Mouse (Mus musculus) lung, embryonic 14.5 days (tissue): ENCODE measurements around the gene Tmem51. TPM values are rescaled to one million over a fixed set of nuclear protein-coding genes. Genes with fewer than 3 reads are reported as not detected.

Source experiments
- ATAC-seq: fragments of 200-750 bp; cut with Nextera tagmentation; 2 replicates; pipeline ENCODE4 v1.8.0; 2017; ENCODE audit warnings: mild to moderate bottlenecking, moderate TSS enrichment, moderate library complexity; ENCODE audit not compliant: insufficient read depth
- DNase-seq: peaks from one replicate; pipeline ENCODE4 v3.0.0-alpha.2; 2015
- H3K27ac ChIP-seq: fragments of 300-500 bp; sonication (generic); 2 replicates; pipeline ENCODE4 v1.5.1; 2014; ENCODE audit warnings: low read depth, mild to moderate bottlenecking, moderate library complexity
- H3K27me3 ChIP-seq: fragments of 300-500 bp; sonication (generic); 2 replicates; pipeline ENCODE4 v1.6.1; 2014; ENCODE audit warnings: low read length, control low read depth; ENCODE audit not compliant: insufficient read depth
- H3K36me3 ChIP-seq: fragments of 300-500 bp; sonication (generic); 2 replicates; pipeline ENCODE4 v1.6.1; 2014; ENCODE audit warnings: control low read depth; ENCODE audit not compliant: insufficient read depth
- H3K4me1 ChIP-seq: fragments of 300-500 bp; sonication (generic); 2 replicates; pipeline ENCODE4 v1.6.1; 2014; ENCODE audit warnings: antibody characterized with exemption, control low read depth; ENCODE audit not compliant: insufficient read depth
- H3K4me2 ChIP-seq: fragments of 300-500 bp; sonication (generic); 2 replicates; pipeline ENCODE4 v1.6.1; 2014; ENCODE audit warnings: mild to moderate bottlenecking
- H3K4me3 ChIP-seq: fragments of 300-500 bp; sonication (generic); 2 replicates; pipeline ENCODE4 v1.5.1; 2014; ENCODE audit warnings: low read depth, low read length
- H3K9ac ChIP-seq: fragments of 300-500 bp; sonication (generic); 2 replicates; pipeline ENCODE4 v1.6.1; 2014
- H3K9me3 ChIP-seq: fragments of 300-500 bp; sonication (generic); 2 replicates; pipeline ENCODE4 v1.6.1; 2016; ENCODE audit warnings: low read depth, low read length, control low read depth
- CTCF ChIP-seq: IDR thresholded peaks from 2 replicates; pipeline ENCODE4 v1.5.1; 2016; ENCODE audit warnings: antibody characterized with exemption, low read depth
- WGBS: fragments of 180-500 bp; shearing (Covaris S2); extraction: QIAGEN DNeasy Blood & Tissue Kit; methylation state at CpG from one replicate; pipeline ENCODE4 v1.1.7; 2014; 5-methylcytosine and 5-hydroxymethylcytosine counted together
- polyA plus RNA-seq: library from polyadenylated mRNA; unstranded; fragments of >200 nt; fragmentation: Nextera tagmentation; extraction: Ambion mirVana; gene quantifications from 2 replicates; pipeline ENCODE4 v1.2.1, GENCODE M21; 2014

Gene Tmem51
- polyA plus RNA-seq, 1 experiment from 2014 or later, result 17.1 TPM

- no peaks in the 10 kb centered on the region for H3K36me3 ChIP-seq
- no peaks in the 10 kb centered on the region for H3K27me3 ChIP-seq
- H3K4me2 ChIP-seq, result no peak overlapping the region
- DNase-seq (no peak), ATAC-seq (no peak)
- no peaks in the 10 kb centered on the region for H3K9me3 ChIP-seq
- no peak overlapping the region for H3K27ac ChIP-seq
- no peak for TF ChIP-seq CTCF
- WGBS, result 68% methylated on average over 13 of the region's 13 CpGs
- H3K4me1 ChIP-seq, result peaks cover 7% of the 10 kb centered on the region; the same call in 1 of the 2 replicates
- H3K4me3 ChIP-seq, result no peak overlapping the region
- no peak overlapping the region for H3K9ac ChIP-seq
Measured at GRCm38 (mm10) chr4:142059113-142059840, 24.8 kb downstream of the Tmem51 start.

GRCm38 (mm10) chr4:142057529-142058216, 26.4 kb downstream of the Tmem51 start:
- no peaks in the 10 kb centered on the region for H3K9me3 ChIP-seq
- DNase-seq (no peak), ATAC-seq (no peak)
- H3K4me3 ChIP-seq, result no peak overlapping the region
- H3K27me3 ChIP-seq, result no peaks in the 10 kb centered on the region
- no peak overlapping the region for H3K27ac ChIP-seq
- no peak overlapping the region for H3K4me2 ChIP-seq
- H3K9ac ChIP-seq, result no peak overlapping the region
- no peak for TF ChIP-seq CTCF
- H3K36me3 ChIP-seq, result no peaks in the 10 kb centered on the region
- WGBS, result 83% methylated on average over 22 of the region's 22 CpGs
- peaks cover 7% of the 10 kb centered on the region; the same call in 1 of the 2 replicates for H3K4me1 ChIP-seq

GRCm38 (mm10) chr4:142055600-142055999, 28.5 kb downstream of the Tmem51 start:
- no peak for TF ChIP-seq CTCF
- Histone ChIP-seq H3K4me2 (no peak overlapping the region), H3K36me3 (no peaks in the 10 kb centered on the region), H3K4me3 (no peak overlapping the region), H3K4me1 (peaks cover 4% of the 10 kb centered on the region; the same call in 1 of the 2 replicates), H3K9me3 (no peaks in the 10 kb centered on the region), H3K27me3 (no peaks in the 10 kb centered on the region), H3K27ac (no peak overlapping the region), H3K9ac (no peak overlapping the region)
- no peak for DNase-seq
- no peak for ATAC-seq
- 77% methylated on average over 8 of the region's 8 CpGs for WGBS

- 83% methylated on average over 11 of the region's 11 CpGs for WGBS
- Histone ChIP-seq H3K4me1 (no peaks in the 10 kb centered on the region), H3K27ac (no peak overlapping the region)
Measured at GRCm38 (mm10) chr4:142054580-142054979, 29.5 kb downstream of the Tmem51 start.

GRCm38 (mm10) chr4:142053661-142054448, 30.2 kb downstream of the Tmem51 start:
- Histone ChIP-seq H3K9me3 (no peaks in the 10 kb centered on the region), H3K36me3 (no peaks in the 10 kb centered on the region), H3K4me2 (no peak overlapping the region), H3K9ac (no peak overlapping the region), H3K27ac (no peak overlapping the region), H3K4me1 (no peaks in the 10 kb centered on the region), H3K4me3 (no peak overlapping the region), H3K27me3 (no peaks in the 10 kb centered on the region)
- no peak for DNase-seq
- WGBS, result 43% methylated on average over 9 of the region's 9 CpGs
- no peak for ATAC-seq
- no peak for TF ChIP-seq CTCF

More at GRCm38 (mm10) chr4:142054580-142054979, 29.5 kb downstream of the Tmem51 start:
- no peak for TF ChIP-seq CTCF
- no peak overlapping the region for H3K4me3 ChIP-seq
- DNase-seq (no peak), ATAC-seq (no peak)
- H3K36me3 ChIP-seq, result no peaks in the 10 kb centered on the region
- H3K9ac ChIP-seq, result no peak overlapping the region
- no peak overlapping the region for H3K4me2 ChIP-seq
- H3K27me3 ChIP-seq, result no peaks in the 10 kb centered on the region
- no peaks in the 10 kb centered on the region for H3K9me3 ChIP-seq

GRCm38 (mm10) chr4:142053261-142053660, 30.8 kb downstream of the Tmem51 start:
- H3K36me3 ChIP-seq, result no peaks in the 10 kb centered on the region
- ATAC-seq, result 0 out of 2 replicates have a peak, but pooled peaks have one; percentile 14
- H3K4me3 ChIP-seq, result no peak overlapping the region
- no peak overlapping the region for H3K27ac ChIP-seq
- no peak overlapping the region for H3K9ac ChIP-seq
- H3K4me2 ChIP-seq, result no peak overlapping the region
- H3K9me3 ChIP-seq, result no peaks in the 10 kb centered on the region
- no peaks in the 10 kb centered on the region for H3K27me3 ChIP-seq
- no peak for DNase-seq
- TF ChIP-seq CTCF, result no peak
- 50% methylated on average over 4 of the region's 4 CpGs for WGBS
- H3K4me1 ChIP-seq, result no peaks in the 10 kb centered on the region
